Mouse (Mus musculus): Measurements from ENCODE around the gene Calhm6. TPM values are rescaled to one million over a fixed set of nuclear protein-coding genes. Genes with fewer than 3 reads are reported as not detected.

The Calhm6 gene
- not detected for polyA plus RNA-seq (2012; fragmentation: generic; extraction: Trizol)
- long read RNA-seq, experiment 1: 0 reads
- long read RNA-seq, experiment 2: 0 reads

DNA sequence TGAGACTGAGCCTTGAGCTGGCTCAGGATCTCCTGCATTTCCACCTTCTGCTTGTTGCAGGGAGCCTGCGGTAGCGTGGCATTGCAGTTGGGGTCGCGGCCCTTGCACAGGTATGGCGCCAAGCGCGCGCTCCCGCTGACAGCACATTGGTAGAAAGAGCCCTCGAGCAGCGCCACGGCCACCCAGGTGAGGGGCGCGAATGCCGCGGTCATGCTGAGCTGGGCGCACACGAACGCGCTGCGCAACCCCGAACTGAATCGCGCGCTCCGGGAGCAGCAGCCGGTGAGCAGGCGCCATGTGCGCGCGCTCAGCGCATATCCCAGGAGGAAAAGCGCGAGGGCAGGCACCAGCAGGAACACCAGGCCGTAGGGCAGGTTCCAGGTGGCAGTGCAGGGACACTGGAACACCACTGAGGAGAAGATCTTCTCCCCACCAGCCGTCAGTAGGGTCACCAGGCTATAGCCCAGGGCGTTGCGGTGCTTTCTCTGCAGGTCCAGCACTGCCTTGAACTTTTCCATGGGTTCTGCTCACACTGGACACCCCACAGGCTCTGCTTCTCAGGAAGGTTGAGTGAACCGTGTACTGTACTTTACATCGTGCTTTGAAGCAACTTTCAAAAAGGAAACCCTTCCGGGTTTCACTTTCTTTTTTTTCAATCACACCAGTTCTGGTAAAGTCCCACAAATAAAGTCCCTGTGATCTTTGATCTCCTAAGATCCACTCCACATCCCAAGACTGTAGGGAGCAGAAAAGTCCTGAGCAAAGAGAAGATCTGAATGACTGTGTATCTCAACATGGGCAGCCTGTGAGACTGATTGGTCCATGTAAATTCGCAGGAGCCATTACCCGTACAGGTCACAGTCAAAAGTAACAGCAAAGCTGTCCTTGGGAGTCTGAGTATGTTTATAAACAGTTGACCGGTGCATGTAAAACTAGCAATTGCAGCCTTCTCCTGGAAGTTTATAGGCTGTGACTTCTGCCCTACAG, at the start of gene Calhm6:
Gene Calhm6, minus strand, starts transcription at position 593 of the 987 bp plus-strand sequence.
- Histone ChIP-seq H3K36me3 (ENCODE audit: control insufficient read depth, insufficient read depth) (no peaks in the 10 kb centered on the region), H3K27me3 (ENCODE audit: control insufficient read depth, insufficient read depth, insufficient read length) (no peaks in the 10 kb centered on the region), H3K4me3 (ENCODE audit: insufficient read depth, poor library complexity, severe bottlenecking) (no peak within 1 kb of the TSS), H3K79me2 (ENCODE audit: control insufficient read depth, insufficient read depth) (no peaks in the 10 kb centered on the region), H3ac (ENCODE audit: control insufficient read depth, insufficient read length, low read depth) (no peak within 1 kb of the TSS), H3K79me3 (ENCODE audit: low read depth) (no peaks in the 10 kb centered on the region)
- TF ChIP-seq CEBPB (IDR thresholded peaks at IDR 0.05; ENCODE audit: low read depth) (no peak), USF1 (IDR thresholded peaks at IDR 0.05; ENCODE audit: low read depth) (no peak), MYOG (IDR thresholded peaks at IDR 0.05; ENCODE audit: control insufficient read depth, extremely low read depth, insufficient read length) (no peak), FOSL1 (IDR thresholded peaks at IDR 0.05; ENCODE audit: insufficient read depth, low read length, poor library complexity, severe bottlenecking) (no peak), MYOD1 (IDR thresholded peaks at IDR 0.05; ENCODE audit: control insufficient read depth, insufficient read length, low read depth) (no peak), MAX (IDR thresholded peaks at IDR 0.05) (no peak), CTCF (IDR thresholded peaks at IDR 0.05; ENCODE audit: control insufficient read depth, insufficient read depth, insufficient read length) (no peak)

DNA sequence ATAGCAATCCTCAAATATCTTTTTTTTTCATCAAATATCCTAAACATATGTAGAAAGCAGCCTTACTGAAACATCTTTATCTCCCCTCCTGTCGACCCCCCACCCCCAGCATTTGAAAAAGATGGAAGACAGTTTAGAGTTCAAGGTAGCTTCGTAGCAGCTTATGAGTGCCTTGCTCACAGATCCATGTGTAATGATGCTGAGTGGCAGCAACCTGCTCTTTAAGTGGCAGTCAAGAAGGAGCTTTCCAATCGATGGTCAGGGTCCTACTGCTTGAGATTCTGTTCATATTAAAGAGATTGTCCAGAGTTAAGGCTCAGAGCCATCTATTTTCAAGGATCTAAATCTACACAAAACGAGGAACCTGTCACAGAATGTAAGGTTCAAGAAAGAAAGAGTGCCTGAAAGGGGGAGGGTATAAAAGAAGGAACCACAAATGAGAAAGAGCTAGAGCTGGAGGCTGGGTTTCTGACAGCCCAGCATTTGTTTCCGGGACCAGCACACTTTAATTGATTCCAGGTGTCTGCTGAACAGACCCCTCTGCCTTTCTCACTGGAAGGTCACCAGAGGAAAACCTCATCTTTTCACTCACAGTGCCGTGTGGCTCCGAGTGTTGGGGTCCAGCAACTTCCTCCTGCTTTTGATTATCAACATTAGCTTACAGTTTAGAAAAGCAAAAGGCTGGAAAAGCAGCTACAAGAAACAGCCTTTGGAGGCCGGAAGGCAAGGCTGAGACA, 48.3 kb upstream of the Calhm6 start:
- H3K27me3 ChIP-seq (ENCODE audit: control insufficient read depth, insufficient read depth, insufficient read length): no peaks in the 10 kb centered on the region
- TF ChIP-seq FOSL1 (IDR thresholded peaks at IDR 0.05; ENCODE audit: insufficient read depth, low read length, poor library complexity, severe bottlenecking): no peak
- no peak for TF ChIP-seq USF1 (IDR thresholded peaks at IDR 0.05; ENCODE audit: low read depth)
- TF ChIP-seq CEBPB (IDR thresholded peaks at IDR 0.05; ENCODE audit: low read depth): no peak
- TF ChIP-seq MAX (IDR thresholded peaks at IDR 0.05): no peak
- TF ChIP-seq MYOG (IDR thresholded peaks at IDR 0.05; ENCODE audit: control insufficient read depth, extremely low read depth, insufficient read length): no peak
- TF ChIP-seq CTCF (IDR thresholded peaks at IDR 0.05; ENCODE audit: control insufficient read depth, insufficient read depth, insufficient read length): no peak
- TF ChIP-seq MYOD1 (IDR thresholded peaks at IDR 0.05; ENCODE audit: control insufficient read depth, insufficient read length, low read depth): no peak
- peaks cover 36% of the 10 kb centered on the region for H3K79me2 ChIP-seq (ENCODE audit: control insufficient read depth, insufficient read depth)
- H3K79me3 ChIP-seq (ENCODE audit: low read depth): no peaks in the 10 kb centered on the region
- H3K36me3 ChIP-seq (ENCODE audit: control insufficient read depth, insufficient read depth): no peaks in the 10 kb centered on the region
- H3K4me3 ChIP-seq (ENCODE audit: insufficient read depth, poor library complexity, severe bottlenecking): no peak overlapping the region
- H3ac ChIP-seq (ENCODE audit: control insufficient read depth, insufficient read length, low read depth): no peak overlapping the region

DNA sequence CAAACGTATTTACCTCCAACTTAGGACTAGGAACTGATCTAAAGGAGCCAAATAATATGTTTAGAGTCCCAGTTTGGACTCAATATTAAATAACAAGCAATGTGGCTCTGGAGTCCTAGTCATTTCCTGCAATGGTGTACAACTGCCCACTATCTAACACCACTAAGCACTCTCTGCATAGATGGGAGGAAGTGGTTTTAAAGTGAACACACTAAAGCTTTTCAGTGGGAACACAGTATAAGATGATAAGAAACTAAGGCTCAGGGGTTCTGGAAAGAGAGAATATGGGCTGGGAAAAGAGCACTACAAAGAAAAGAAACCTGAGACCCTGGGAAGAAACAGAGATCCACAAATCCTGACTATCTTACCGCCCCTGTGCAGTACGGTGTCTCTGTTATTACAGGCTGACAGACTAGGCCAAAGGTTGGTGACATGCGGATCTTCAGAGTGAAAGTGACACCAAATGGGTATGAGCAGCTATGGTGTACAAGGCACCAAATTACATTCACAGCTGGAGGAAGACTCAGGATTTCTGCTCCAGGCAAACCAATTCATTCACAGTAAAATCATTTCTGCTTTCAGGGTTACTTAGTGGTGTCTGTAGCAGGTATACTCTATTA, 45.0 kb upstream of the Calhm6 start:
- Histone ChIP-seq H3ac (ENCODE audit: control insufficient read depth, insufficient read length, low read depth) (no peak overlapping the region), H3K4me3 (ENCODE audit: insufficient read depth, poor library complexity, severe bottlenecking) (no peak overlapping the region), H3K27me3 (ENCODE audit: control insufficient read depth, insufficient read depth, insufficient read length) (no peaks in the 10 kb centered on the region), H3K79me3 (ENCODE audit: low read depth) (peaks cover 3% of the 10 kb centered on the region), H3K36me3 (ENCODE audit: control insufficient read depth, insufficient read depth) (no peaks in the 10 kb centered on the region), H3K79me2 (ENCODE audit: control insufficient read depth, insufficient read depth) (peaks cover 51% of the 10 kb centered on the region)
- no peak for TF ChIP-seq MYOD1 (IDR thresholded peaks at IDR 0.05; ENCODE audit: control insufficient read depth, insufficient read length, low read depth)
- TF ChIP-seq FOSL1 (IDR thresholded peaks at IDR 0.05; ENCODE audit: insufficient read depth, low read length, poor library complexity, severe bottlenecking): no peak
- TF ChIP-seq CTCF (IDR thresholded peaks at IDR 0.05; ENCODE audit: control insufficient read depth, insufficient read depth, insufficient read length): no peak
- no peak for TF ChIP-seq CEBPB (IDR thresholded peaks at IDR 0.05; ENCODE audit: low read depth)
- TF ChIP-seq MAX (IDR thresholded peaks at IDR 0.05): no peak
- TF ChIP-seq MYOG (IDR thresholded peaks at IDR 0.05; ENCODE audit: control insufficient read depth, extremely low read depth, insufficient read length): no peak
- TF ChIP-seq USF1 (IDR thresholded peaks at IDR 0.05; ENCODE audit: low read depth): no peak

GRCm38 (mm10) chr10:34171660-34172059, 43.9 kb upstream of the Calhm6 start:
- H3ac ChIP-seq (ENCODE audit: control insufficient read depth, insufficient read length, low read depth): no peak overlapping the region
- peaks cover 44% of the 10 kb centered on the region for H3K79me2 ChIP-seq (ENCODE audit: control insufficient read depth, insufficient read depth)

DNA sequence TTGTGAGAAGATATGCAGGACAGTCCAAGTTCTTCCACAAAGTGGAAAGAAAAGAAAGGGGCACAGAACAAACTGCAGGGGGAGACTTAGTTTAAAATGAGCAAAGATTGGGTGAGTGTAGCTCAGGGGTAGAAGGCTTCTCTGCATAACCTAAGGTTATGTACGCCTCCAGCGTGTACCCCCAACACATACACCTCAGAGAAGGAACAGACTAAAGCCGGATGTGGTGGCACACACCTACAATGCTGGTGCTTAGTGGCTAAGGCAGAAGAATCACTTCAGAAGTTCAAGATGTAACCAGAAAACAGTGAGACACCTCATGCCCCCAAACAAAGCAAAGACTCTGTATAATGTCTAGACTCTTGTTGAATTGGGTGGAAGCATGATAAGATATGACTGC, 43.4 kb upstream of the Calhm6 start:
- TF ChIP-seq CTCF (IDR thresholded peaks at IDR 0.05; ENCODE audit: control insufficient read depth, insufficient read depth, insufficient read length) (no peak), USF1 (IDR thresholded peaks at IDR 0.05; ENCODE audit: low read depth) (no peak), MYOD1 (IDR thresholded peaks at IDR 0.05; ENCODE audit: control insufficient read depth, insufficient read length, low read depth) (no peak), MAX (IDR thresholded peaks at IDR 0.05) (no peak), MYOG (IDR thresholded peaks at IDR 0.05; ENCODE audit: control insufficient read depth, extremely low read depth, insufficient read length) (no peak), CEBPB (IDR thresholded peaks at IDR 0.05; ENCODE audit: low read depth) (no peak), FOSL1 (IDR thresholded peaks at IDR 0.05; ENCODE audit: insufficient read depth, low read length, poor library complexity, severe bottlenecking) (no peak)
- no peak overlapping the region for H3K4me3 ChIP-seq (ENCODE audit: insufficient read depth, poor library complexity, severe bottlenecking)
- H3K79me2 ChIP-seq (ENCODE audit: control insufficient read depth, insufficient read depth): peaks cover 44% of the 10 kb centered on the region

More at GRCm38 (mm10) chr10:34171660-34172059, 43.9 kb upstream of the Calhm6 start:
- no peaks in the 10 kb centered on the region for H3K27me3 ChIP-seq (ENCODE audit: control insufficient read depth, insufficient read depth, insufficient read length)
- TF ChIP-seq MYOG (IDR thresholded peaks at IDR 0.05; ENCODE audit: control insufficient read depth, extremely low read depth, insufficient read length): no peak
- no peak for TF ChIP-seq MAX (IDR thresholded peaks at IDR 0.05)
- TF ChIP-seq USF1 (IDR thresholded peaks at IDR 0.05; ENCODE audit: low read depth): no peak
- TF ChIP-seq CTCF (IDR thresholded peaks at IDR 0.05; ENCODE audit: control insufficient read depth, insufficient read depth, insufficient read length): no peak
- H3K4me3 ChIP-seq (ENCODE audit: insufficient read depth, poor library complexity, severe bottlenecking): no peak overlapping the region
- H3K79me3 ChIP-seq (ENCODE audit: low read depth): peaks cover 7% of the 10 kb centered on the region
- H3K36me3 ChIP-seq (ENCODE audit: control insufficient read depth, insufficient read depth): no peaks in the 10 kb centered on the region

More for the DNA sequence above, 43.4 kb upstream of the Calhm6 start:
- peaks cover 7% of the 10 kb centered on the region for H3K79me3 ChIP-seq (ENCODE audit: low read depth)
- no peaks in the 10 kb centered on the region for H3K36me3 ChIP-seq (ENCODE audit: control insufficient read depth, insufficient read depth)
- H3K27me3 ChIP-seq (ENCODE audit: control insufficient read depth, insufficient read depth, insufficient read length): no peaks in the 10 kb centered on the region
- H3ac ChIP-seq (ENCODE audit: control insufficient read depth, insufficient read length, low read depth): no peak overlapping the region
